Mouse (Mus musculus) urinary bladder, postnatal 36 days (tissue): Measurements from ENCODE around the gene Dnajb2.
"Not testable (repeated sequence)": the region's sequence is repeated elsewhere in the genome, so short reads cannot be mapped to it uniquely, and the experiment has no call there.

Source experiments
- DNase-seq, 2 experiments: peaks; one replicate each; pipeline ENCODE4 v3.0.0; 2022; ENCODE audit warnings: low spot score in 2 of 2, mixed read lengths in 1 of 2

Dnajb2 gene

DNA sequence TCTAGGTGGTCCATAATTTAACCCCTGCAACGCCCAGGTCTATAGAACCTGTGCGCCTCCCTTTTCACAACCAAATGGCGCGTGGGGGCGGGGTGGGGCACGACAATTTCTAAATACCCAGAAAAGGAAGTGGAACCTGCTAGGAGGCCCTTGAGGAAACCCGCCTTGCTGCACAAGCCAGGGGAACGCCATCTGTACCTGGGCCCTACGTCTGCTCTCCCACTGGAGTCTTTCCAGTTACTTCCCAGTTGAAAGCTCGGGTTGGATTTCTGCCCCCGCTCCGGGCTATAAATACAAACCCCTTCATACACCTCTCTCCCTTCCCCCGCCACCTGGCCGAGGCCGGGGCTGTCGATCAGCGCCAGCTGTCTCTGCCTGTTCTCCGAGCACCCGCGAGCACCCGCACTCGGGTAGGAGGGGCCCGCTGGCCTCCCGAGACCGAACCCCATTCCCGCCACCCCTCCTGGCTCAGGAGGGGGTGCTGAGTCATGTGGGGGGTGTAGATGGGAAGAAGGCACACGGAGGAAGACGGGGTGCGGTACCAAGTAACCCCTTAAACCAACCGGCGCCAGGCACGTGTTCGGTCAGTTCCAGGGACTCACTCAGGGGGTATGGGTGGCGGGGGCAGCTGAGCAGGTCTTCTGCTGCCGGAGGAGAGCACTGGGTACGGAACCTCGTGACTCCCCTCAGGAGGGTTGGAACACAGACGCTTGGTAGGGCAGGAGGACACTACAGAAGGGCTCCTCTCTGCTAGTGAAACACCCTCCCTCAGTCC, 17.8 kb upstream of the Dnajb2 start:
- peak in 1 of 2 experiments; percentile 37 for DNase-seq

DNA sequence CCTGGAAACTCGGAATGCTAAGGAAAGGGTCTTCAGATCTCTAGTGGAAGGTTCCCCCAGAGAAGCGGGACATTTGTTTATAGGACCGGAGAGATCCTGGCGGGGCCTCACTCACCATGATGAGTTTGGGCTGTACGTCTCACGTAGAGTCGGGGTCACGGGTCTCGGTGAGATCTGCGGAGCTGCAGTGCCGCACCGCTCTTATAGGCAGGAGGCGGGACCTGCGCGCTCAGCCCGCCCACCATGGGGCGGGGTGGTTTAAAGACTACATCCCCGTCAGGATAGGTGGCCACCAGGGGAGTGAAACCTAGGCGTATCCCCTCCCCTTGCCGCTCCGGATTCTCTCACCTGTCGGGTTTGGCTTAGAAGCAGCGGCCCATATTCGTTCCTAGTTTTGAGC, 17.1 kb upstream of the Dnajb2 start:
- peak; percentile 91 to 95 for DNase-seq

DNA sequence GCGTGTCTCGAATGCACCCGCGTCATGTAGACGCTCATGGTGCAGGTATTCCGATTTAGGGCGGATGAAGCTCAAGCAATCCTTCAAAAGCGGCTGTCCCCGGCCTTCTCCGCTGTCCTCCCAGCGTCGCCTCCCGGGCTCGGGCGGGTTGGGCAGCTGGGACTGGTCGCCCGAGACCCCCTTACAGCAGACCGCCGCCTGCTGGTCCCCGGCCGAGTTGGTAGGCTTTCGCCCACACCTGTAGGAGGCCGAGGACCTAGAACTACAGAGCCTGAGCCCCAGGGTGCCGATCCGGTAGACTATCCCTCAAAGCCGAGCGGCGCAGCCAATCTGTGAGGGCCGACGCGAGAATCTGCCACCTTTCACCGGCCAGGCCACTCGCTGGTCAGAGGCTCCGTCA, 16.7 kb upstream of the Dnajb2 start, which contains the start of gene Tuba4a:
Gene Tuba4a, minus strand, starts transcription at position 335 of the 400 bp plus-strand sequence.
- peak in 1 of 2 experiments; percentile 24 for DNase-seq

DNA sequence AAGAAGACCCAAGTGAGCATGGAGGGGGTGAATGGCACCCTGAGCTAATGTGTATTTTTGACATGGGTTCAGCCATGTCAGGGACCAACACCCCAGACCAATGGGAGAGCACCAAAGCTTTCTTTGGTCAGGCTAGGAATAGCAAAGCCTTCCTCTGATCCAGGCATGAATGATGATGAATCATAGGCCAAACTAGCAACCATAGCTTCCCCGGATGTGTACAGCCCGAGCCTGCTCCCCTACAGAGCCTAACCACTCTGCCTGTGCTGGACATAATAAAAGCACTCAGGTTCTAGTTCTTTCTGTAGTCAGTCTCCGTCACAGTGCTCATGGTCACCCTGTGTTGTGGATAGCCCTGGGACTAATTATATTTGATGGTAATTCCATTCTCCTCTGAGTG, 14.7 kb upstream of the Dnajb2 start:
- no peak for DNase-seq

DNA sequence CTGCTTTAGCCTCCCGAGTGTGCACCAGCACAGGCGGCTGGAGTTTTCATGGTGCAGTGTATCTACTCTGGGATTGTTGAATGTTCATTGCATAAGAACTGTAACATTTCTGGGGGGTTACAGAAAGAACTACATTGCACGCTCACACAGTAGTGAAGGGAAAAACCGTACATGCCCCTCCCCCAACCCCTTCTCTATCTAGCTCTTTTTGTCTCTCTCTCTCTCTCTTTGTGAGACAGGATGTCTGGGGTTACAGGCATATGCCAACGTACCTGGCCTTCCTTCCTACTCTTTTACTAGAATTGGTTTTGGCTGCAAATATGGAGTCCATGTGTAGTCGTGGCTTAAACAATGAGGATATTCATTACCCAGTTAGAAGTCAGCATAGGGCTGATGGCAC, 13.3 kb upstream of the Dnajb2 start:
- DNase-seq = no peak

DNA sequence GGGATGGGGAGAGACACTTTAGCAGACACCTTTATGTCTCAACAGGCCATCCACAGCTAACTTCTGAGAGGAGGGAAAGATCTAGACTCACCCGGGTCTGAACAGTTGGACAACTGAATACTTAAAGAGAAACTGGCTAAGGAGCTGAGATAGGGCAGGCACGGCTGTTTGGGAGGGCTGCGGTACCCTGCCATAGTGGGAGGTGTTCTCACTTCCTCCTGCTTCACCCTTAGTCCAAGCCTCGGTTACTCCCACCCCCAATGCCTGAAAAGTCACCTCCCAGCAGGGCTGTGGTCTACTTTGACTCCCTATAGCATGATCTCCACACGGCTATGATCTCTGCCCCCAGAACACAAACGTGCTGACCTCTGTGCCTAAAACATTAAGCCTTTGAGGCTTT, 12.7 kb upstream of the Dnajb2 start:
- no peak for DNase-seq

DNA sequence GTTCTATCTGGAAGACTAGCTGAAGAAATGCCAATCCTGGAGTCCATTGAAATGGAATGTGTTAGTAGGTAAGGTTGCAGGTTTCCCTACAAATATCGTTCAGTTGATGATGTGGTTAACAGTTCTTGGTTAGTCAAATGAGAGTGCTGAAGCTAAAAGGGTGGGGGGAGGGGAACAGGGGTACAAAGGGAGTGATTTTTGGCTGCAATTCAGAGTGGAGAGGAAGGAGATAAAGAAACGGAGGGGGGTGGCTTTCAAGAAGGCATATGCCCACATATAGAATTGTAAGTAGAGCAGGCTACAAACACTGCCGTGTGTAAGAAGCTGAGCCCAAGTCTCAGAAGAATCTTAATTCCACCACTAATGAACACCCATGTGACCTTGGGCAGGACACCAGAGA, 10.7 kb upstream of the Dnajb2 start:
- no peak for DNase-seq

DNA sequence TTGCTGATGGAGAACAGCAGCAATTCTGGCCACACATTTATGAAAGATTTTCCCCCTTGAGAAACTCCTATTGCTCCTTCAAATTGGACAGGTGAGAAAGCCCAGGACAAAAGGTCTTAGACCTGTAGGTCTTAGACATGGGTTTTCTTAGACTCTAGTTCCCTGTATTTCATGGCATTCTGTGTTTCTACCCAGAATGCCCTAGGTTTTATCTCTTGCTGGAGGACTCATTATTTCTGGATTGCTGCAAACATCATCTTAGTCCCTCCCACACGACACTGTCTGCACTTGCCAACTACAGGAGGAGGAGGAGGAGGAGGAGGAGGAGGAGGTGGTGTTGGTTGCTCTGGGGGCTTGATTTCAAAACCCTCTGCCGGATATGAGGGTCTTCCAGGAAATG, 10.1 kb upstream of the Dnajb2 start:
- no peak for DNase-seq

DNA sequence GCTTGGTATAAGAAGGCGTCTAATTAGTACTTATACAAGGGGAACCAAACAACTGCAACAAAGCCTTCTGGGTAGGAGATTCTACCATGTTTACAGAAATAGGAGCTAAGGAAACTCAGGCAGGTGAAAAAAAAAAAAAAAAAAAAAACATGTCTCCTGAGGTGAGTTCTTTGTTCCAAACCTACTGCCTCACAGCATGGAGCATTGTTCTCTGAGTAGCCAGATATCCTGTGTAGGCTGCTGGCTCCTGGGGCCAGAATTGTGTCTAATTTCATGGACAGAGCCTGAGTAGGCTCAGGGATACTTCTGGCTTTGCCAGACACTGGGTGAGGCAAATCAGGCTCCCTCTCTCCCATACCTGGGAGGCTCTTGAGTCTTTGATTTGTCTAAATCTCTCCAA, 8.6 kb upstream of the Dnajb2 start:
- DNase-seq = no peak

DNA sequence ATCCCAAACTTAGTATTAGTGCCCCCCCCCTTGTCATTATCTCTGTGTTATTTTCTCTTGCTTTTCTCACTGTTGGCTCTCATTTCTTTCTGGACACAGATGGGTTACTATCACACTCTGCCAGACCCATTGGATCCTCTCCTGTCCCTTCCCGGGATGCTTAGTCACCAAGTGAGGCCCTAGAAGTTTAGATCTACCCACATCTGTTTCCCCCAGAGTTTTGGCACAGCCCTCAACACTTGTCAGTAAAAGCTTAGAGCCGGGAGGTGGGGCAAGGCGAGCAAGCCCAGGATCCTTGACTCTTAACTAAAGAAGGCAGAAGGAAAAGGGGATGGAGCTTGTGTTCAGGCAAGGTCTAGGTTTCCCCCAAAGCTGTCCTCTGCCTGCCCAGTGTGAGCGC, 7.0 kb upstream of the Dnajb2 start:
- DNase-seq = no peak

DNA sequence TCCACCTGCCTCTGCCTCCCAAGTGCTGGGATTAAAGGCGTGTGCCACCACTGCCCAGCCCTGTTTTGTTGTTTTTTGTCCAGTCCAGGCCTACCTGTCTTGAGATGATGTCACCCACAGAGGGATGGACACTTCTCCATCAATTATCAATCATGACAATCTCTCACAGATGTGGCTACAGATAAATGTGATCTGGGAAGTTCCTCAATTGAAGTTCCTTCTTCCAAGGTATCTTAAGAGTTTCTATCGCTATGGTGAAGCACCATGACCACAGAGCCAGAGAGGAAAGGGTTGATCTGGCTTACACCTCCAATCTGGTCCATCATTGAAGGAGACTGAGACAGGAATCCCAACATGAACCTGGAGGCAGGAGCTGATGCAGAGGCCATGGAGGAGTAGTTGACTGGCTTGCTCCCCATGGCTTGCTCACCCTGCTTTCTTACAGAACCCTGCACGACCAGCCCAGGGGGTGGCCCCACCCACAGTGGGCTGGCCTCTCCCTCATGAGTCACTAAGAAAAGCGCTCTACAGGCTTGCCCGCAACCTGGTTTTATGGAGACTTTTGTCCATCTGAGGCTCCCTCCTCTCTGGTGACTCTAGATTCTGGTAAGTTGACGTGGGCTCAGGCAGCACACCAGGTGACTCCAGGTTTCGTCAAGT, 5.7 kb upstream of the Dnajb2 start:
- DNase-seq = peak; percentile 46 to 48

DNA sequence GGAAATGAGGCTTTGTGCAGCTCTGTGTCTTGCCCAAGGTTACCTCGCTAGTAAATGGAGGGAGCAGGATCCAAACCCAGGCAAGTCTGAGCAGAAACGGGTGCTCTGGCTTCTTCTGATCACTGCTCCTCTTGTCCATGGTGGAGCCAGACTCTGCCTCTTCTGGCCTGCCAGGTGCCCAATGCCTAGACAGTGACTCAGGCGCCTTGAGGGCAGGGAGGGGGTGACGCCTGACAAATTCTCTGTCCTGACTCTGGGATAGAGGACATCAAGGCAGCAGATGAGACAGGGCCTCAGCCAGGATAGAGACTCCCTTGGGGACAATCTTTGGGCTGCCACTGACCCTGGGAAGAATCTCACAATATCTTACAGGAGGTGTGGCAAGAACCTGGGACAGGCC, 5.0 kb upstream of the Dnajb2 start:
- no peak for DNase-seq

DNA sequence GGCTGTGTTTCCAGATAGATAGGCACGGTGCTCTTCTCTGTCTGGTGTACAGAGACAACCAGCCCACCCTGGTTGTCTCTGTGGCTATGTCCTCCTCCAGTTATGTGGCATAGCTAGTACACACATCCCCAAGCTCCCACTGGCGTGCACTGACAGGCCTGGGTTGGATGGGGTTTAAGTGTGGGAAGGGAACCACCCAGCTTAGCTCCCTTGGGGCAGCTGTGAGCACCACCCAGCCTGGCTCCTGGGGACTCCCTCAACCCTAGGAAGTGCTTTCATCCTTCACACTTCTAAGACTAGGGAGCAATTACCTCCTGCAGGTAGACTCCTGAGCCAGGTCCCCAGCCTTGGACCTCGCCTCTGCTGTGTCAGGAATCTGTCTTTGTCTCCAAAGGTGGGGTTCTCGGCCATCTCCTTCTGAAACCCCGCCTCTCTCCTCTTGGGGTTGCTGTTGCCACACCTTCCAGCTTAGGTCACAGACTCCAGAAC, 4.5 kb upstream of the Dnajb2 start, which contains the start of gene A630095N17Rik:
Gene A630095N17Rik, minus strand, starts transcription at position 439 of the 489 bp plus-strand sequence.
- no peak for DNase-seq

DNA sequence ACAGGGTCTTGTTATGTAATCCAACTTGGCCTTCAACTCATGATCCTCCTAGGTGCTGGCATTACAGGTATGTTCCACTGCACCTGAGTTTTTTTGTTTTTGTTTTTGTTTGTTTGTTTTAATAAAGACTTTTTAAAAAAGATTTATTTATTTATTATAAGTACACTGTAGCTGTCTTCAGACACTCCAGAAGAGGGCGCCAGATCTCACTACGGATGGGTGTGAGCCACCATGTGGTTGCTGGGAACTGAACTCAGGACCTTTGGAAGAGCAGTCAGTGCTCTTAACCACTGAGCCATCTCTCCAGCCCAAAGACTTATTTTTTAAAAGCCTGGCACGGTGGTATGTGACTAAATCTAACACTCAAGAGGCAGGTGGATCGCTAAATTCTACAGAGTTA, 3.7 kb upstream of the Dnajb2 start:
- DNase-seq = not testable (repeated sequence)

DNA sequence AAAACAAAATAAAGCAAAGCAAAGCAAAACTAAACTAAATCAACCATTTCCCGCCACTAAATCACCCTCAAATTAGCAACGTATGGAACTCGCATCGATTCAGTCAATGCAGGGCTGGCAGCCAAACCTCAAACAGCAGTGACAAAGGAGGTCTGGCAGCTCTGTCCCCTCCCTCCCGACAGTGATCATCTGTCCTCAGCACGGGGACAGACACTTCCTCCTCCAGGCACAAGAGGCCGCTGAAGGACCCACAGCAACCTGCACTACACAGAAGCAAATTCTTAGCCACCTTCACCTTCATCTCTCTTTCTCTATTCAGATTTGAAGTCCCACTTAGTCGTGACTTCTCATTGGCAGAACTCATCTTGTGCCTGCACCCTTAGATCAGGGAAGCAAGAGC, 1.6 kb upstream of the Dnajb2 start:
- DNase-seq = peak; percentile 37 to 59

DNA sequence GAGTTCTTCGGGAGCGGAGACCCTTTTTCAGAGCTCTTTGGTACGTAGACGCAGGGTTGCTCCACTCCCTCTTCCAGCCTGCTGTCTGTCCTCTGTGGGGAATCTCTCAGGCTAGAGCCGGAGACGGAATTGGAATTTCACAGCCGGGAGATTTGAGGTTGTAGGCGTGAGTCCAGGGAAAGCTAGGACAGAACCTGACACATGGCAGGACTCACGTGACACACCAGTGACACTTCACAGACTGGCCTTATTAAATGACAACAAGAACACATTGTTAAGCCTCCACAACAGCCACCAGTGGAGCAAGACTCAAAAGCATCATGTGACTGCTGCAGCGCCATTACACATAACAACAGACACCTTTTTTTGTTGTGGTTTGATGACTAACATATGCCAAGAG, 3.4 kb downstream of the Dnajb2 start:
- DNase-seq = no peak

DNA sequence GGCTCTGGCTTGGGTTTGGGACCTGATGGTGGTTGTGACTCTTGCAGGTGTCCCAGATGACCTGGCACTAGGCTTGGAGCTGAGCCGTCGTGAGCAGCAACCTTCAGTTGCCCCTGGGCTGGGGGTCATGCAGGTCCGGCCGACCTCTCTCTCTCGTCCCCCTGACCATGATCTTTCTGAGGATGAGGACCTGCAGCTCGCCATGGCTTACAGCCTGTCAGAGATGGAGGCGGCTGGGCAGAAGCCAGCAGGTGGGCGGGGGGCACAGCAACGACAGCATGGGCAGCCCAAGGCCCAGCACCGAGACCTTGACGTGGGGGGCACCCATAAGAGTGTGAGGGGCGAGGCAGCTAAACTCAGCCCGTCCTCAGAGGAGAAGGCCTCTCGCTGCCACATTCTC, 7.2 kb downstream of the Dnajb2 start:
- no peak for DNase-seq

DNA sequence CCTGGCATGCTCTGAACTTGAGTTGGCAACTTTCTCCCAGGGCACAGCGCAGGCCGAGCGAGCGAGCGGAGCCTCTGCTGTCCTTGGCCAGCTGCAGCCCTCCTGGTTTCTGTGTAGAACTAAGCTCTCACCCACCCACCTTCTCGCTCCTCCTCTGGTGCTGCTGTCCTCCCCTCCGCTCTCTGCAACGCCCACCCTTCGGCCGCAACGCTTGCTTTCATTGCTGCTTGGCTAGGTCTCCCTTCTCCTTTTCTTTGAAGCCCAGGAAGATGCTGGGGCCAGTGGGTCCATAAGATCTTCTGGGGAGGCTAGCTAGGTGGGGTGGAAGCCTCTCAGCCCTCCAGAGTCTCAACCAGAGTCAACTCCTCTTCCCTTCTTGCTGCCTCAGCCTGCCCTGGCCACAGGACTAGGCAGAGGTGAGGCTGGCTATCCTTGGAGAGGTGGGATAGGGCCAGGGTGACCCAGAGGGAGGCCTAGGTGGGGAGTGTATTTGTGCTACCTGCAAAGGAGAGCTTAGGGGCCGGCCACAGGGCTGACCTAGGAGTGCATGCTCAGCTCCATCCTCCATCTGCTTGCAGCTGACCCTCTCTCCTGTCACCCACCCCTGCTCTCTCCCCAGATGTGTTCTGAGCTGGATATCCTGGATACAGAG, 8.1 kb downstream of the Dnajb2 start:
- no peak for DNase-seq

DNA sequence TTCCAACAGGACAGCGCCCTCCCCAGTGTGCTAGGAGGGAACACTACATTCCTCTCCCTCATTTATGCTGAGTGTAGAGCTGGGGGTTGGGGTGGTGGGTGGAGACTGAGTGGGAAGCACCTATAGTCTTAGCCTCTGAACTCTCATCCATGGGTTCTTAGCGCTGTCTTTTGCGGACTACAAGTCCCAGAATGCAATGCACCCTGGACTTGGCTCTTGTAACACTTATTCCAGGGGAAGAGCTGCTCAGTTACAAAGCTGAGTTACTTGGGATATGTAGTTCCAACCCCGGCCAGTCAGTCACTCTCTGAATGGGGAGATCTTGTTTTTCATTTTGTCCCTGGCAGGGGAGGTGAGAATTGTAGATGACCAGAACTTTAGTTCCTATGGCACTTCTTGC, 8.6 kb downstream of the Dnajb2 start:
- DNase-seq = no peak

DNA sequence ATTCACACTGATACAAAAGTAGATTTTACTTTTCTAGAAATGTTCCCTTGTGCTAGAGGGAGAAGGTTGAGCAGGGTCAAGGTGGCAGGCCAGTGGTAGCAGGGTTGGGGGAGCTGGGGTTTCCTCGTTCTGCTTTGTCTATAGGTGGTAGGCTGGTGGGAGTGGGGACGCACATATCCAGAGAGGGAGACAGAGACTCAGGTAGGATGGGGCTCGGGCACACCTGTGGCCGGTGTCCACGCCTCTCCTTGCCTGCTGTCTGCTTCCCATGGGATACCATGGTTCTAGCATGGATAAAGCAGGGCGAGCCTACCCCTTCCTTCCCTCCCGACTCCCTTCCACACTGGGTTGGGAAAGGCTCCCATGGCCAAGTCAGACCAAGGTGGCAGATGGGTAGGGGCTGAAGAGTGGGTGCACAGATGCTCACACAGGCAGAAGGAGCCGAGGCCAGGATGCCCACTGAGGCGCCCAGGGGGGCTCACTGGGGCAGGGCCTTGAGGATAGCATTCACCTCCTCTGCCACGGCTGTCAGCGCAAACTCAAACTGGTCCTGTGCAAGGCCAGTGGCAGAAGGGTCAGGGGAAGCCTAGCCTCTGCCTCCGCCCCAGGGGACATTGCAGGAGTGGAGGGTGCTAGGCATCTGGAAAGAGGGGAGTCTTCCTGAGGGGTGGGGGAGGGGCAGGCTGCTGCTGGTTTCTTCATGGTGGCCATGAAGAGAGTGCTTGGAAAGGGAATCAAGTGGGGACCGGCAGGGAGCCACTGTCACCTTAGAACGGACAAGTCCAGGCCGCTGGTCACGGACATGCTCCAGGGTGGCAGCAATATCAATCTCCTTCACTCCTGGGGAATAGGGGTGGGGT, 11.1 kb downstream of the Dnajb2 start:
- no peak for DNase-seq

DNA sequence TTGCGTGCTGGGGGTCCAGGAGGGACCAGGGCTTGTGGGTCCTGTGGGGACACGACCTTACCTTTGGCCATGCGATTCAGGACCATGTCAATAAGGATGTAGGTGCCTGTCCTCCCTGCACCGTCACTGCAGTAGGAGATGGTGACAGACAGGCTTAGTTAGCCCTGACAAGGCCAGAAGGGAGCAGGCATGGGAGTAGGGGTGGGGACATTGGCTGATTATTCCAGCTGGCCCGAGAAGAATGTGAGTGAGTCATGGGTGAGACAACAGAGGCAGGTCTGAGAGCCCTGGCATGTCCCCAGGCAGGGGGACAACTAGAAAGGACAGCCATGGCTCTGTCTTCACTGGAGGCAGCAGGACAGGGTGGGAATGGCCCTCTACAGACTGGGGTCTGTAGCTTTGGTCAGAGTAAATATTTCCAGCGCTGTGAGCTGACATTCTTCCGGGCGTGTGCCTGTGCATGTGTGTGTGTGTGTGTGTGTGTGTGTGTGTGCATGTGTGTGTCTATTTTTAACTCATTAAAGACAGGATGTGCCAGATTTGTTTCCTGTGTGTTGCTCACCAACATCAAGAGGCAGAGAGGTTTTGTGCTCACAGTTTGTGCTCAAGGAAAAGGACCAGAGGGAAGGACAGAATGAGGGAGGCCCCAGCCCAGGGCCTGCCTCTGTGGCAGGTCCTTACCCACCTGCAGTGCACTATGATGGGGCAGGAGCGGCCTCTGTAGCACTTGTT, 12.0 kb downstream of the Dnajb2 start:
- peak; percentile 55 to 58 for DNase-seq
